Mouse (Mus musculus) C2C12 (cell line): ENCODE measurements around the gene Smim5. TPM values are rescaled to one million over a fixed set of nuclear protein-coding genes. Genes with fewer than 3 reads are reported as not detected.
A peak's percentile ranks its signal among the peaks of the same experiment; 100 is the strongest.

Experiments used
- H3K27me3 ChIP-seq: one replicate; pipeline ENCODE4 v1.6.1; 2011; ENCODE audit not compliant: control insufficient read depth, insufficient read depth, insufficient read length
- H3K36me3 ChIP-seq: one replicate; pipeline ENCODE4 v1.6.1; 2011; ENCODE audit not compliant: control insufficient read depth, insufficient read depth
- H3K4me3 ChIP-seq: one replicate; pipeline ENCODE4 v1.5.1; 2011; ENCODE audit warnings: mild to moderate bottlenecking, control low read depth; ENCODE audit not compliant: poor library complexity, insufficient read depth, severe bottlenecking
- H3K79me2 ChIP-seq: one replicate; pipeline ENCODE4 v1.6.1; 2011; ENCODE audit not compliant: control insufficient read depth, insufficient read depth
- H3K79me3 ChIP-seq: one replicate; pipeline ENCODE4 v1.6.1; 2011; ENCODE audit warnings: low read depth, control low read depth
- H3ac ChIP-seq: one replicate; pipeline ENCODE3; 2011; ENCODE audit warnings: low read depth; ENCODE audit not compliant: control insufficient read depth, insufficient read length
- CEBPB ChIP-seq: IDR thresholded peaks from one replicate; pipeline ENCODE4 v1.6.1; 2011; ENCODE audit warnings: low read depth, mild to moderate bottlenecking, control low read depth, moderate library complexity
- CTCF ChIP-seq: IDR thresholded peaks from one replicate; pipeline ENCODE4 v1.5.1; 2011; ENCODE audit not compliant: control insufficient read depth, insufficient read depth, insufficient read length
- FOSL1 ChIP-seq: IDR thresholded peaks from one replicate; pipeline ENCODE4 v1.8.0; 2011; ENCODE audit warnings: mild to moderate bottlenecking, low read length; ENCODE audit not compliant: poor library complexity, insufficient read depth, severe bottlenecking
- MAX ChIP-seq: IDR thresholded peaks from one replicate; pipeline ENCODE4 v1.6.1; 2011; ENCODE audit warnings: mild to moderate bottlenecking, control low read depth
- MYOD1 ChIP-seq: IDR thresholded peaks from one replicate; pipeline ENCODE4 v1.6.1; 2011; ENCODE audit warnings: low read depth; ENCODE audit not compliant: control insufficient read depth, insufficient read length
- MYOG ChIP-seq: IDR thresholded peaks from one replicate; pipeline ENCODE4 v1.6.1; 2011; ENCODE audit not compliant: control insufficient read depth, insufficient read length; ENCODE audit errors: extremely low read depth
- USF1 ChIP-seq: IDR thresholded peaks from one replicate; pipeline ENCODE4 v1.6.1; 2011; ENCODE audit warnings: low read depth, mild to moderate bottlenecking, control low read depth, moderate library complexity
- polyA plus RNA-seq: library from polyadenylated mRNA; unstranded; fragments of >200 nt; fragmentation: generic; extraction: Trizol; gene quantifications from one replicate; pipeline ENCODE4 v1.2.1, GENCODE M21; 2012; ENCODE audit warnings: missing spikeins

Smim5 gene
- polyA plus RNA-seq, 1 experiment = 0.53 TPM

DNA sequence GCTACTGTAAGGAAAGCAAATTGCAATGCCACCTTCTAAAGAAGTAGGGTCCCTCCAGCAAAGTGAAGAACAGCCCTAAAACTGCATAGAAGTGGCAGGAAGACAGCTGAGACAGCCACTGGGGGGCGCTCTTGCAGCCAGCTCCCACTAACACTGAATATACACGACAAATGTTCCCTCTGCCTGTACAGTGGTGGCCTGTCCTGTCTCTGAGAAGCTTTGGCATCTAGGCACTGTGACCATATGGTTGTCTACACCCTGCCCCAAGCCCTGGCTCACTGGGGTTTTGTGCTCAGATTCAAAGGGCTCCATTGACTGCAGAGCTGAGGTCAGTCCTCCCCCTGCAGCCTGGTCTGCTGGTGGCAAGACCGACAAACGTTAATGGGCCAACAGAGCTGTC lies 880 bp upstream of the Smim5 start:
- no peaks in the 10 kb centered on the region for H3K27me3 ChIP-seq
- no peaks in the 10 kb centered on the region for H3K36me3 ChIP-seq
- H3K79me3 ChIP-seq = no peaks in the 10 kb centered on the region
- H3ac ChIP-seq = peak overlapping the region; percentile 22
- no peaks in the 10 kb centered on the region for H3K79me2 ChIP-seq
- H3K4me3 ChIP-seq = no peak overlapping the region
- TF ChIP-seq USF1 = no peak
- TF ChIP-seq CTCF = peak; percentile 73

DNA sequence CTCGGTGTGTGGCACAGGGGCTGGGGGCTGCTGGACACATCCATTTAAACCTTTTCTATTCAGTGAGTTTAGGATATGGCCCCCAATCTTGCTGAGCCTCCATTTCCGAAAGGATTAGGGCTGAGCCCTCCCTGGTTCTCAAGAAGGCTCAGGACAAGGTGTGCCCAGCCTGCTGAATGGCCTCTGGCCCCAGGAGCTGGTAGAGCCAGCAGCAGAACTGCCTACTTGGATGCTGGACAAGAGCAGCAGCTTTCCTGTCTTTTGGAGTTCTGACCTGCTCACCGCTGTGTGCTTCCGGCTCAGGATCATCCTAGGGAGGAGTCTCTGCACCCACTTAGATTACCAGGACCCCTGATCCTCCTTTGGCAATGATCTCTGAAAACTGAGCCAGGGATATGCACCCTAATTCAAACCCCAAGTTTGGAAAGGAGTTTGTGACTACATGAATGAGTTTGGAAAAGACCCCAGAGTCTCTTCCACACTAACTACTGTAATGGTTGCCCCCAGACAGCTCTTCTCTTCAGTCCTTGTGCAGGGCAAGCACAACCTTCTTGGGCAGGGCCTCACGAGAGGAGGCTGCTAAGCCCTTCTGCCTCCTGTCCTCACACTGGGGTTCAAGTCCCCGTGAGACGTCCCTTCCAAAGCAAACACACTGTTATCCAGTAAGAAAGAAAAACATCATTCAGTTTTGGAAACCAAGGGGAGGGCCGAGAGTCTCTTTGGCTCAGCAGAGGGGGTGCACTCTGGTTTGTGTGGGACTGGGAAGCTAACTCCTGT lies 983 bp downstream of the Smim5 start:
- no peaks in the 10 kb centered on the region for H3K27me3 ChIP-seq
- H3K36me3 ChIP-seq = no peaks in the 10 kb centered on the region
- no peaks in the 10 kb centered on the region for H3K79me3 ChIP-seq
- H3ac ChIP-seq = no peak overlapping the region
- no peaks in the 10 kb centered on the region for H3K79me2 ChIP-seq
- TF ChIP-seq CTCF (no peak), MAX (no peak), CEBPB (no peak), MYOD1 (no peak), USF1 (no peak), FOSL1 (no peak), MYOG (no peak)
- H3K4me3 ChIP-seq = no peak overlapping the region

DNA sequence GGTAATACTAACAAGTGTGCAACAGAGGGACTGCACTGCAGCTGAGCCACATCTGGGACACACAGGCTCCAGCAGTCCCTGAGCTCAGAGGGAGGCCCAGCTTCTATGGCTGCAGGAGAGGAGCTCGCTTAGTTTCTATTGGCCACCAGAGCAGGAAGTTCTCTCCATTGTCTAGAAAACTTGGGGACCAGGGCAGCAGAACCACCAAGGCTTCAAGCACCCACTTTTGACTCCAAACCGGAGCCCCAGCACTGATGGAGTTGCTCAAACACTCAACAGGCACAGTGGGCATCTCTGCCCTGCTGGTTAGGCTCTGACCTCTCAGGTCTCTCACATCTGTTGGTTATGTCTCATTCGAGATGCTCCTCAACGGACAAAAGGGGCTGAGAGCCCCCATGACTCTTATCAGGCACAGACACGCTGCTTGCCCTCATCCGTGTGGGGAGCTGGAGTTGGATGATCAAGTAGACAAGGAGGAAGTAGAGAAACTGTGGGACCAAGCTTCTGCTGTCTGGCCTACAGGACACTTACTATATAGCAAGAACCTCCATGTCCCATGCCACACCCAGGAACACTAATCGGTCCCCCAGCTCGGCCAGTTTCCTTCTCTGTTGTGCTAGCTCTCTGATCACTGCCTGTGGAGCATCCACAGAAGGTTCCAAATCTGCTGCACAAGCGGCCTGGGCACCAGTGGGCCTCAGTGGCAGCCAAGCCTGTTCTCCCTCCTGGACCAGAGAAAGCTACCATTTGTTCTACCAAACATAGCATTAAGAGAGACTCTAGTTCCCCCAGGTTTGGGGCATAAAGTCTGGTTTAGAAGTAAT lies 1.8 kb downstream of the Smim5 start:
- Histone ChIP-seq H3K79me3 (no peaks in the 10 kb centered on the region), H3K36me3 (no peaks in the 10 kb centered on the region), H3K79me2 (no peaks in the 10 kb centered on the region), H3ac (no peak overlapping the region), H3K27me3 (no peaks in the 10 kb centered on the region), H3K4me3 (no peak overlapping the region)
- TF ChIP-seq USF1 = no peak
- no peak for TF ChIP-seq CTCF
- TF ChIP-seq CEBPB = no peak
- no peak for TF ChIP-seq FOSL1
- no peak for TF ChIP-seq MYOG
- TF ChIP-seq MYOD1 = no peak
- TF ChIP-seq MAX = no peak

DNA sequence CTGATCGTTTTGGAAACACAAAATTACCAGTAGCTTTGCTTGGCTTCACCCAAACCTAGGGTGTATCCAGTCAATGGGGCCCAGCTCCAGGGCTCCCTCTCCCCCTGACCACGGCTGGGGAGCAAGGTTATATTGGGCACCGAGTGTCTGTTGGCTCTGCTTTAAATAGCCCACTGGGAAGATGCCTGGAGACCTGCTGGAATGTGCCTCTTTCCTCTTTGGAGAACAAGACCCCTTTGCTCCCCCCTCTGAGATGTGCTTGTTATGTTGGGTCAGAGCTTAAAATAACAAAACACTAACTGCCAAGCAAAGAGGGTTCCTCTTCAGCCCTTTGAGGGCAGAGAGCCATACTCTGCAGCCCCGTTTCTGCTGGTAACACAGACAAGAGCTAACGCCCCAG lies 2.4 kb downstream of the Smim5 start:
- TF ChIP-seq FOSL1 (no peak), CEBPB (no peak), MYOD1 (no peak), CTCF (no peak)

DNA sequence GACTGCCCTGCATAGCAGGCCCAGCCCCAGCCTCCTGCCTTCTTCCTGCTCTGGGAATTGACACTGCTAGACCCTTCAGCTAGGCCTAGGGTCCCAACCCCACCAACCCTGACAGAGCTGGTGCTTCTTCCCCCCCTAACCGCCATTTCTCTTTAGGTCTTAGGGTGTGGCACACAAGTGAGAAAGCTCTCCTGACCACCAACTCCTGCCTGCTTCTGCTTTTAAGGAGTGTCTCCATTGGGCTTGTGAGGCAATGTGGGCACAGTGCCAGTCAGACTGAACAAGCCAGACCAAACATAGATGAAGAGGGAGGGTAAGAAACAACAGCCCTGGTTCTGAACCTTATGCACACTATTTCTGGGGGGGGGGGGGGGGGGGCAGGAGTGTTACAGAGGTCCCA lies 3.1 kb downstream of the Smim5 start:
- H3K4me3 ChIP-seq = no peak overlapping the region
- H3K79me2 ChIP-seq = no peaks in the 10 kb centered on the region
- no peaks in the 10 kb centered on the region for H3K79me3 ChIP-seq
- no peak for TF ChIP-seq USF1
- TF ChIP-seq CTCF = no peak
- H3K27me3 ChIP-seq = no peaks in the 10 kb centered on the region
- no peaks in the 10 kb centered on the region for H3K36me3 ChIP-seq
- no peak overlapping the region for H3ac ChIP-seq

More for the DNA sequence above, 2.4 kb downstream of the Smim5 start:
- Histone ChIP-seq H3ac (no peak overlapping the region), H3K27me3 (no peaks in the 10 kb centered on the region), H3K36me3 (no peaks in the 10 kb centered on the region), H3K4me3 (no peak overlapping the region), H3K79me3 (no peaks in the 10 kb centered on the region), H3K79me2 (no peaks in the 10 kb centered on the region)

DNA sequence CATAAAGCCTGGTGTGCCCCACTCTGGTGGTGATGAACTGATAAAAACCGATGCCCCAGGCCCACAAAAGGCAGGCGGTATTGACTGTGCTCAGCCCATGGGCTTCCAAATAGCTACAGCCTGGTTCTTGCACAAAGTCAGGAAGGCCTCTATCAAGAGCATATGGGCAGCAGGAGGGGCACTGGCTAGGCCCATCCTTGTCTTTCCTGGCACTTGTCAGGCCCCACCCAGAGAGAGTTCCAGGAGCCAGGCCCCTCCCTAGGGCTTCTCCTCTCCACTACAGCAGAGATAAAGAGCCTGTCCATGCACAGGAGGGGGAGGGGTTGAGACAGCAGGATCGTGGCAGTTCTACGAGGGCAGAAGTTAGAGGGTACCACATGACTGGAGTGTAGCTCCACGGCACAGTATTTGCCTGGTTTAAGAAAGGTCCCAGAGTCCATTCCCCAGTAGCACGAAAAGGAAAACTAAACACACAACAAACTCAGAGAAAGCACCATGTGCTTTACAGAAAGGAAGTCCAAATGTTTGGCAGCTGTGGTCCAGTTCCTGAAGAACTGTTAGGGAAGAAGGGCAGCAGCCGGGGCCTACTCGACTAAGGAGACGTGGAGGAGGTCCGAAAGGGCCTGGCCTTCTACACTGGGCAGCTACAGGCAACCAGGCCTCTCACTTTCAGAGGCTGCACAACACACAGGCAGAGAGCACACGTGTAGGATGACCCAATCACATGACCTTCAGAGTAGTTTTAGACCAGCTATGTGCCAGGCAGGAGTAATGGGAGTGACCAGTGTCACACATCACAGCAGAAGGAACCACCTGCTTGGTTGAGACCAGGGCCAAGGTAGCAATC lies 3.8 kb downstream of the Smim5 start:
- Histone ChIP-seq H3K4me3 (no peak overlapping the region), H3K79me3 (no peaks in the 10 kb centered on the region), H3ac (no peak overlapping the region), H3K27me3 (no peaks in the 10 kb centered on the region), H3K79me2 (no peaks in the 10 kb centered on the region), H3K36me3 (peaks cover 6% of the 10 kb centered on the region)
- no peak for TF ChIP-seq CEBPB
- peak; percentile 5 for TF ChIP-seq USF1
